In the genomic region with DNA sequence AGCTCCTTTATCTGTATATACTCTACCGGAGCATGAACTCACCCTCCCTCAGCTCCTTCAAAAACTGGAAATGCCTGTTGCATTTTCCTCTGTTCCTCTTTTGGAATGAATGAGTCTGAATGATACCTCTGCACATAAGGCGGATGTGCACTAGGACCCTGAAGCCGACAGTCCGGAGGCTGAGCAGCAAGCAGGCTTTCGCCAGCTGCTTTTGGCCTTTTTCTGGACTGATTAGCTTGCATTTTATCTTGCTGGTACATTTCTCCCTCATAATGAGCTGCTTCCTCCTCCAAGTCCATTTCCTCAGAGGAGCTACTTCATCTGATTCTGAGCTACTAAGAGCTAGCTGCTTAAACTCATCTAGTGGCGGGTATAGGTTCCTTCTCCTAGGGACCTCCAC, we compare ENCODE assay signal across 4 mouse cellular contexts. TPM values are rescaled to one million over a fixed set of nuclear protein-coding genes. Genes with fewer than 3 reads are reported as not detected.
"Had no signal": no experiment of that assay in that cellular context is flagged by ENCODE, and none has a peak within 500 bp of the region (broad histone marks: within the 10 kb centered on the region; RNA-seq: fewer than 3 reads in every experiment).

No protein-coding gene starts in this region.

RNA-seq across cellular contexts. Expression of a gene that starts 26.9 kb away (rescaled TPM):
- total RNA-seq: megakaryocyte progenitor cell, adult 5-6 weeks; monocyte, adult 5-6 weeks had no signal
- polyA plus RNA-seq: liver, embryonic 16.5 days; spleen, adult 2 months had no signal
